Mouse (Mus musculus): ENCODE results near the gene Rbm18.
A peak's percentile ranks its signal among the peaks of the same experiment; 100 is the strongest.
"Not testable (repeated sequence)": the region's sequence is repeated elsewhere in the genome, so short reads cannot be mapped to it uniquely, and the experiment has no call there.

Rbm18 gene

GRCm38 (mm10) chr2:36136300-36136941 is at the start of gene Rbm18, which contains the start of gene Mrrf:
TSS of gene Rbm18 (minus strand) at chr2:36136773.
TSS of gene Mrrf (plus strand) at chr2:36136389.
- DNase-seq, result peak; percentile 92 to 93

GRCm38 (mm10) chr2:36184876-36185275 is 48.3 kb upstream of the Rbm18 start:
- no peak for DNase-seq

GRCm38 (mm10) chr2:36184192-36184591 is 47.6 kb upstream of the Rbm18 start:
- DNase-seq, result no peak

- DNase-seq, result no peak
Observed at GRCm38 (mm10) chr2:36183278-36183677, 46.7 kb upstream of the Rbm18 start.

- not testable (repeated sequence) for DNase-seq
Observed at GRCm38 (mm10) chr2:36181587-36182368, 45.2 kb upstream of the Rbm18 start.

- DNase-seq, result no peak
Observed at GRCm38 (mm10) chr2:36179487-36179886, 42.9 kb upstream of the Rbm18 start.

- no peak for DNase-seq
Observed at GRCm38 (mm10) chr2:36172574-36172973, 36.0 kb upstream of the Rbm18 start.

- peak; percentile 45 to 54 for DNase-seq
Observed at GRCm38 (mm10) chr2:36172136-36172535, 35.6 kb upstream of the Rbm18 start.

- no peak for DNase-seq
Observed at GRCm38 (mm10) chr2:36169176-36169575, 32.6 kb upstream of the Rbm18 start.

GRCm38 (mm10) chr2:36167990-36168618 is 31.5 kb upstream of the Rbm18 start:
- no peak for DNase-seq

GRCm38 (mm10) chr2:36159336-36159735 is 22.8 kb upstream of the Rbm18 start:
- DNase-seq, result no peak

- no peak for DNase-seq
Observed at GRCm38 (mm10) chr2:36157461-36157860, 20.9 kb upstream of the Rbm18 start.

GRCm38 (mm10) chr2:36152401-36152800 is 15.8 kb upstream of the Rbm18 start:
- DNase-seq, result not testable (repeated sequence)

GRCm38 (mm10) chr2:36148876-36149365 is 12.3 kb upstream of the Rbm18 start:
- DNase-seq, result no peak

- no peak for DNase-seq
Observed at GRCm38 (mm10) chr2:36139096-36139495, 2.5 kb upstream of the Rbm18 start.

- no peak for DNase-seq
Observed at GRCm38 (mm10) chr2:36135887-36136286, 686 bp downstream of the Rbm18 start.

- DNase-seq, result no peak
Observed at GRCm38 (mm10) chr2:36129051-36129450, 7.5 kb downstream of the Rbm18 start.

- peak in 1 of 2 experiments; percentile 15 for DNase-seq
Observed at GRCm38 (mm10) chr2:36127973-36128372, 8.6 kb downstream of the Rbm18 start.

- DNase-seq, result no peak
Observed at GRCm38 (mm10) chr2:36126795-36127429, 9.7 kb downstream of the Rbm18 start.

GRCm38 (mm10) chr2:36112632-36113031 is 23.9 kb downstream of the Rbm18 start:
- DNase-seq, result no peak

- DNase-seq, result no peak
Observed at GRCm38 (mm10) chr2:36108615-36109014, 28.0 kb downstream of the Rbm18 start.

GRCm38 (mm10) chr2:36104956-36105741 is 31.4 kb downstream of the Rbm18 start, which contains the start of gene Lhx6:
TSS of gene Lhx6 (minus strand) at chr2:36105408.
- DNase-seq, result no peak

All from lung, adult 18-20 months (tissue).